Mouse (Mus musculus) neutrophil, adult 83 days (primary cell): ENCODE results near the gene Psmc1. TPM values are rescaled to one million over a fixed set of nuclear protein-coding genes. Genes with fewer than 3 reads are reported as not detected.

ENCODE experiments used
- total RNA-seq, 2 experiments: library from RNA; stranded (reverse); gene quantifications; one replicate each; pipeline ENCODE4 v1.2.4; 2023

The Psmc1 gene
- total RNA-seq, result 10 to 100 TPM; 69.9 to 74.6 TPM

DNA sequence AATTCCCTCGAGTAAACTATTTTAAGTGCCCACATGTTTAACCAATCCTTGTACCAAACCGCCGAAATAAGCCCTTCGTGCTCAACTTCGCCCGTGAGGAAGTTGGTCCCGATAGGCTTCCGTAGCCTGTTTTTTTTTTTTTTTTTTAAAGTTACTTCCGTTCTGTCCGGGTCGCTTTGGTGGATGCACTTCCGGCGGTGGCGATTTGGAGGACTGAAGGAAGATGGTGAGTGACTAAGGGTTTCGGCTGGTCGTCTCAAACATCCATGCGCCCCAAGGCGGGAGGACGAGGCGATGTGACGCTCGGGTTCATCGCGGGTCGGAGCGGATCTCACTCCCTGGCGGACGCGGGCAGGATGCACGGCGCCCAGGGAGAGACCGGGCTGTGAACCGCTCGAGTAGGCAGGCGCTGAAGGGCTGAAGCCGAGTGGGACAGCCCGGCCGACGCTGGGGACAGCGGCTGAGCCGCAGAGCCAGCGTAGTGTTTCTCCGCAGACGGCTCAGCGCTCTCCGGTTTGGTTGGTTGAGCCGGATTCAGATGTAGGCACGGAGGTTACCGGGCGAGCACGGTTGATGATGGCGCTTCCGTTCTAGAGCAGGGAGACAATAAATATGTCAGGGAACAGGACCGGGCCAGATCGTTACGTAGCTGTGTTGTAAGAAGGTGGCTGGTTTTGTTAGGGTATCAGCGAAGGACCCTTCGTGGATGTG lies at the start of gene Psmc1:
Gene Psmc1 (plus strand): TSS at position 169 of the 711 bp plus-strand sequence.

GRCm38 (mm10) chr12:100159261-100159975 lies 49.5 kb downstream of the Psmc1 start, which contains the start of gene Nrde2:
TSS of gene Nrde2 (minus strand) at chr12:100159653.

Other genes starting within 250 kb of the Psmc1 start
- gene Efcab11, start 225.7 kb upstream of the Psmc1 start, total RNA-seq, result 1 to 10 TPM; 5.9 to 7.7 TPM
- gene Tdp1, start 225.6 kb upstream of the Psmc1 start, total RNA-seq, result 10 to 100 TPM; 20.4 to 20.9 TPM
- gene Kcnk13, start 145.7 kb upstream of the Psmc1 start, total RNA-seq, result under 1 TPM in 1 of 2 experiments, not detected in 1; 0.18 TPM
- gene Nrde2, start 49.5 kb downstream of the Psmc1 start, total RNA-seq, result 10 to 100 TPM; 13.9 to 14.9 TPM
- gene Calm1, start 89.3 kb downstream of the Psmc1 start, total RNA-seq, result 100 to 1,000 TPM; 448 to 473 TPM